Mouse (Mus musculus): ENCODE measurements around the gene Zfp69. TPM values are rescaled to one million over a fixed set of nuclear protein-coding genes. Genes with fewer than 3 reads are reported as not detected.

The Zfp69 gene
- 1 to 10 TPM; 1.3 to 1.8 TPM for total RNA-seq (2021)

- DNase-seq = peak; percentile 84
Observed at GRCm38 (mm10) chr4:120951428-120951973, at the start of gene Zfp69. Zfp69 (minus strand) TSS chr4:120951699.

- no peak for DNase-seq
Observed at GRCm38 (mm10) chr4:121001042-121001441, 49.5 kb upstream of the Zfp69 start.

GRCm38 (mm10) chr4:120995911-120996310 lies 44.4 kb upstream of the Zfp69 start:
- DNase-seq = no peak

- DNase-seq = no peak
Observed at GRCm38 (mm10) chr4:120993025-120993424, 41.5 kb upstream of the Zfp69 start.

- DNase-seq = no peak
Observed at GRCm38 (mm10) chr4:120992284-120992683, 40.8 kb upstream of the Zfp69 start.

GRCm38 (mm10) chr4:120987319-120987718 lies 35.8 kb upstream of the Zfp69 start:
- DNase-seq = no peak

GRCm38 (mm10) chr4:120986446-120986845 lies 34.9 kb upstream of the Zfp69 start:
- DNase-seq = peak in 1 of 2 experiments; percentile 26

GRCm38 (mm10) chr4:120978221-120978620 lies 26.7 kb upstream of the Zfp69 start:
- no peak for DNase-seq

DNA sequence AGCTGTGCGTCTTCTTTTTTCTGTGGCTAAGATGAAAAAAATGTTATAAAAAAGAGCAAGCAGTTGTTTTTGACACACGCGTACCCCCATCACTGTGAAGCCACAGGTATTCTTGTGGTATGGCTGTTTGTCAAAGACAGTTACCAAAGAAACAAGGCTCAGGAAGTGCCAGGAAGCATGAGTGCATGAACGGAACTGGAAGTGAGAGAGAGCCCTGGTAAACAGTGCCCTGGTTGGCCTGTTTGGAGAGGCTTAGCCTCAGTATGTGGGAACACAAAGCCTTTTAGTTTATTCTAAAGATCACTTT lies 23.9 kb upstream of the Zfp69 start:
- no peak for DNase-seq

- peak in 1 of 2 experiments; percentile 19 for DNase-seq
Observed at GRCm38 (mm10) chr4:120974711-120975427, 23.4 kb upstream of the Zfp69 start.

GRCm38 (mm10) chr4:120971842-120972241 lies 20.3 kb upstream of the Zfp69 start:
- no peak for DNase-seq

DNA sequence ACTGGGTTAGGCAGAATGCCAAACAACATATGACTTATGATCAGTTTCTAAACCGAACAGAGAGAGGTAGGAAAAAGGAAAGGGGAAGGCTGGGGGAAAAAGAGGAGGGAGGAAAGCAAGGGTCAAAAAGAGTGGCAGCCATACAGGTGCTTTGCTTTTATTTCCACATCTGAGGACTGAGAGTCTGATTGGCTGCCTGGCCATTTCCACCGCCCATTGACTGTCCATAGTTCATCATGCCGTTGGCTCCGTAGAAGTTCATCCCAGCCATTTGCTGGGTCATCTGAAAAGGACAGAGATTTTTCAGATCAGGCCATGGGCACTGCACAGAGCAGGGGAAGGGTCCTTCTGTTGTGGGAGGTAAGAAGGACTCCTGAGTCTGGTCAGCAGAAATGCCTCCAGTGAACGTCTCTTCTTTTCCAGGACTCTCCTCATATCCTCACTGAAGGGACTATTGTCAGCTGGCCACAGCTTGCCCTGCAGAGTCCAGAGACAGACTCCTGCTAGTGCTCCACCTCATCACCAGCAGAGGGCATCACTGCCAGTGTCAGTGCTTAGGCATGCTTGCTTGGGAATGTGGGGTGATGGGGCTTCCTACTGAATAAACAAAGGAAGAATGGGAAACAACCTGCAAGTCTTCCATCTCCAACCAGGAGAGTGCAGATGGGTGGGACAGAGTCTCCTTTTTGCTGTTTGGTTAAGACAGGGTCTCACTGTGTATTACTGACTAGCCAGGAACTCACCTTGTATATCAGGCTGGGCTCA lies 18.1 kb upstream of the Zfp69 start:
- DNase-seq = peak in 1 of 2 experiments; percentile 26

DNA sequence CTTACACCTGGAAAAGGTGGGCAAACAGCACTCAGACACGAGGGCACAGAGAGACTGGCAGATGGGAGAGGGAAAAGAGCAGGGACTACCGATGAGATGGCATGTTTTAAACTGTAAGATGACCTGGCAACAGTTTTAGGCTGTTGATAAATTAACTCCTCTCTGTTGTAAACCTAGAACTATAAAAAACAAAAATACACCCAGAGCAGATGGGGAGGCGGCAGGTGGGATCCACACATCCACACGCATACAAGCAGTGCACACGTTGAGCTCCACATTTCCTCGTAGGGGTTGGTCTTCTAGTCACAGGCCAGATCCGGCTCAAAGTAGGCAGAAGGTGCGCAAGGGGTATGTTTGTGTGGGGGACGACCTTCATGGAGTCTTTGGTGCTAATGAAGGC lies 17.0 kb upstream of the Zfp69 start:
- DNase-seq = no peak

DNA sequence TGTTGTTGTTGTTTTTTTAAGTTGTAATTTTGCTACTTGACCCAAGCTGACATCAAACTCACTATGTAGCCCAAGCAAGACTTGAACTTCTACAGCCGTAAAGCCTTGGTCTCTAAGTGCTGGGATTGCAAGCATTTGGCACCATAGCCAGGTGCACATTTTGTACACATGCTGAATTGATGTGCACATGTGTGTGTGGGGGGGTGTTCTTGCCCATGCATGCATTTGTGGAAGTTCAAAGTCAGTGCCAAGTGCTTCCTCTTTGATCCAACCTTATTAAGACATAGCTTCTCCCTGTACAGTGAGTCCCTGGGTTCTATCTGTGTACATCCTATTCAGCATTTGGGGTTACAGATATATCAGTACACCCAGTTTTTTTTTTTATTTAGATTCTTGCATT lies 4.1 kb upstream of the Zfp69 start:
- DNase-seq = no peak

- no peak for DNase-seq
Observed at GRCm38 (mm10) chr4:120953667-120954066, 2.2 kb upstream of the Zfp69 start.

DNA sequence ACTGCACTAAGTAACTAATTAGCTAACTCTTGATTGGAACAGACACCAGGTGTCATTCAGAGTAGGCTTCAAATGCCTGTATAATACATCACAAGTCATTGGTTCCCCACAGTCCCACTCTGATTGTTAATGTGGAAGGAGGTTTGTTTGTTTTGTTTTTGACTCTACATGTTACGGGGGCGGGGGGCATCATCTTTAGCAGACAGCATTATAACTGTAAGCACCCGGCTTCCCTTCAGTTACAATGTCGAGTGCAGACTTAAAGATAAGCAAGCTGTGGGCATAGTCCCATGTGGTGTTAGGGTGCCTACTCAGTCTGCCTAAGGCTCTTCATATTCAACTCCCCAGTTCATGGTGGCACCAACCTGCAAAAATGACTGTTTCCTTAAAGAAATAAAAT lies 1.5 kb upstream of the Zfp69 start:
- no peak for DNase-seq

GRCm38 (mm10) chr4:120952163-120952562 lies 664 bp upstream of the Zfp69 start:
- DNase-seq = no peak

DNA sequence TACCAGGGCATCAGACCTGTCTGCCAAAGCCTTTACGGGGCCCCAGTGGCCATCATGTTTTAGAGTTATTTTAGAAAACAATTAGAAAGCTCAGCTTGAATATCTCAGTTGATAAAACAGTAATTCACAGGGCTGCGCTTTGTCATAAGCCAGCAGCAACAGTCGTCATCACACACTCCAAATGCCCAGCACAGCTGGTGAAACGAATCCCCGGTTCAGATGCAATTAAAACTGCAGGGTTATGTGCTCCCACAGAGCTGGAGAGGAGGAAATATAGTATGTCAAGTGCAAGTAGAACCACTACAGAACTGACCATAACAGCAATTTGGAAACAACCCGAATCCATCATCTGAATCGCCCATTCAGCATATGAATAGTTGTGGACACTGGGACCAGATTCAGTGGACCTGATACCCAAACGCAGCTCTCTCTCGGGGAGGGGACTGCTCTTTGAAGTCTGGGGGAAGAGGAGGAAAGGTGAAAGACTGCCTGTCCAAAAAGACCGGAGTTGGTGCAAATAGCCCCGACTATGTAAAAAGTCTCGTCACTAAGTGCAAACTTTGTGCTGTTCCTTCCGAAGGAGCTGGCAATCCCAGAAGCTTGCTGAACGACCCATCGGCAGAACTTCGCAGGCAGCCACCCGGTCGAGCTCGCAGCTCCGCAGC lies 604 bp downstream of the Zfp69 start:
- DNase-seq = no peak

DNA sequence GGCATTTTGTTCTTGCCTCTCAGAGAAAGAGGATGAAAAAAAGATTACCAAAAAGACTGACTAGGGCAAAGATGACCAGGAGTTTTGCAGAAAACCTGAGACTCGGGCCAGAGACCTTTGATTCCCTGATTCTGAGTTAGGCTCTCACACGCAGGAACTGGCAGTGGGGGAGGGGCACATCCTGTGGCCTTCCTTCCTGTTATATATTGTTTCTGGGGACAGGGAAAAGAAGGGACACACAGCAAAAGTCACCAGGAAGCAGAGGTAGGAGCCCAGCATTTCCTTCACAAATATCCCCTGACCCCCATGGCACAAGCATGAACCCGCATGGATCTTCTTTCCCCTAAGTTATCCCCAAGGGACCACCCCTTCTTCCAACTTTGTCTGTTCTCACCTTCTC lies 2.6 kb downstream of the Zfp69 start:
- DNase-seq = no peak

DNA sequence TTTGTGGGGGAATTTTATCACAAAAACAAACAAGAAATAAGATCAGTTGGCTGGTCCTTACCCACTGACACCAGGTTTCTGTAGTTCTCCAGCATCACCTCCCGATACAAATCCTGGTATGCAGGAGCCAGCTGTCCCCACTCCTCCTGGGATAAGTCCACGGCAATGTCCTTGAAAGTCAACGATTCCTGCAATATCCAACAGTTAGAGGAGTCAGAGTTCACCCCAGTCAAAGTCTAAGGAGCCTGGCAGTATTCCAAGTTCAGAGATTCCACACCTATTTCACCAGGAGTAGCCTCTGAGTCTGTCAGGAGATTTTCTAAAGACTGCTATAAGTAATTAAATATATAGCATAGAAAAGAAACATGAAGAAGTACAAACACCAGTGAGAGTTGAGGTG lies 16.5 kb downstream of the Zfp69 start:
- DNase-seq = no peak

DNA sequence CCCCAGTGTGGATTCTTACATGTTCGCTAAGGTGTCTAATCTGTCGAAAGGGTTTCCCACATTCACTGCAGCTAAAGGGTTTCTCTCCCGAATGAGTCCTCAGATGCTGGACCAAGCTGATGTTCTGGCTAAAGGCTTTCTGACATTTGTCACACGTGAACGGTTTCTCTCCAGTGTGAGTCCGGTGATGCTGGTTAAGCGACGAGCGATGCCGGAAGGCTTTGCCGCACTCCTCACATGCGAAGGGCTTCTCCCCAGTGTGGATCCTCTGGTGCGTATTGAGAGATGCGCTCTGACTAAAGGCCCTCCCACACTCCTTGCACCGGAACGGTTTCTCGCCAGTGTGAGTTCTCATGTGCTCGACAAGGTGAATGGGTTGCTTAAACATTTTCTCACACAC lies 20.8 kb downstream of the Zfp69 start:
- no peak for DNase-seq

- DNase-seq = no peak
Observed at GRCm38 (mm10) chr4:120928686-120929085, 22.8 kb downstream of the Zfp69 start.

DNA sequence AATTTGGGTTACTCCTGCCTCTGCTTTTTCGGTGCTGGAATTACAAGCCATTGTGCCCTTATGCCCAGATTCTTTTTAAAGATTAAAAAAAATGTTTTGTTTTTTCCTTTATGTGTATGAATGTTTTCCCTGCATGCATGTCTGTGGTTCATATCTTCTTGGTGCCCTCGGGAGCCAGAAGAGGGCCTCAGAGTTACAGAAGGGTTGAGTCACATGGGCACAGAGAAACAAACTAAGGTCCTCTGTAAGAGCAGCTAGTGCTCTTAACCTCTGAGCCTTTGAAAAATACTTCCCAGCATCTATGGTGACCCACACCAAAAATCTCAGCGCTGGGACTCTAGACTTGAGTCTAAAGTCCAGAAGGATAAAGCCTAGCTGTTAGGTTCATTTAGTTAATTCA lies 26.1 kb downstream of the Zfp69 start:
- DNase-seq = no peak

Measured in layer of hippocampus, postnatal 36 days (tissue).